Mouse (Mus musculus) stomach, postnatal 0 days (tissue): ENCODE data around the gene Oaz1. TPM values are rescaled to one million over a fixed set of nuclear protein-coding genes. Genes with fewer than 3 reads are reported as not detected.
A peak's percentile ranks its signal among the peaks of the same experiment; 100 is the strongest.

ENCODE experiments used
- ATAC-seq: fragments of 200-750 bp; cut with Nextera tagmentation; 2 replicates; pipeline ENCODE4 v1.8.0; 2017; ENCODE audit not compliant: low FRiP score, low TSS enrichment
- DNase-seq: peaks from one replicate; pipeline ENCODE4 v3.0.0-alpha.2; 2016; ENCODE audit warnings: low spot score
- H3K27ac ChIP-seq: fragments of 300-500 bp; sonication (generic); replicated peaks from 2 replicates; pipeline ENCODE4 v1.5.1; 2014; ENCODE audit warnings: mild to moderate bottlenecking, control low read depth
- H3K27me3 ChIP-seq: fragments of 300-500 bp; sonication (generic); 2 replicates; pipeline ENCODE4 v1.6.1; 2014; ENCODE audit warnings: low read length; ENCODE audit not compliant: control insufficient read depth, insufficient read depth
- H3K36me3 ChIP-seq: fragments of 300-500 bp; sonication (generic); 2 replicates; pipeline ENCODE4 v1.6.1; 2014; ENCODE audit warnings: low read length, mixed read lengths; ENCODE audit not compliant: control insufficient read depth, insufficient read depth
- H3K4me1 ChIP-seq: fragments of 300-500 bp; sonication (generic); replicated peaks from 2 replicates; pipeline ENCODE4 v1.6.1; 2014; ENCODE audit warnings: antibody characterized with exemption; ENCODE audit not compliant: control insufficient read depth, insufficient read depth
- H3K4me2 ChIP-seq: fragments of 300-500 bp; sonication (generic); replicated peaks from 2 replicates; pipeline ENCODE4 v1.6.1; 2014; ENCODE audit warnings: low read depth, mild to moderate bottlenecking, control low read depth, moderate library complexity
- H3K4me3 ChIP-seq: fragments of 300-500 bp; sonication (generic); 2 replicates; pipeline ENCODE4 v1.5.1; 2014; ENCODE audit warnings: low read depth, low read length, control low read depth
- H3K9ac ChIP-seq: fragments of 300-500 bp; sonication (generic); 2 replicates; pipeline ENCODE4 v1.6.1; 2014; ENCODE audit warnings: mild to moderate bottlenecking, low read length, control low read depth, mixed read lengths
- H3K9me3 ChIP-seq: fragments of 300-500 bp; sonication (generic); 2 replicates; pipeline ENCODE4 v1.6.1; 2016; ENCODE audit warnings: low read length; ENCODE audit not compliant: control insufficient read depth
- CTCF ChIP-seq: IDR thresholded peaks from 2 replicates; pipeline ENCODE4 v1.5.1; 2016; ENCODE audit warnings: antibody characterized with exemption, low read depth, mild to moderate bottlenecking, moderate library complexity
- EP300 ChIP-seq: optimal IDR thresholded peaks from 2 replicates; pipeline ENCODE3; 2016; ENCODE audit warnings: antibody characterized with exemption
- WGBS: fragments of 180-500 bp; shearing (Covaris S2); extraction: QIAGEN DNeasy Blood & Tissue Kit; methylation state at CpG from one replicate; pipeline ENCODE4 v1.1.7; 2014; 5-methylcytosine and 5-hydroxymethylcytosine counted together
- polyA plus RNA-seq: library from polyadenylated mRNA; unstranded; fragments of >200 nt; fragmentation: Nextera tagmentation; extraction: Ambion mirVana; gene quantifications from 2 replicates; pipeline ENCODE4 v1.2.1, GENCODE M21; 2015

Oaz1 gene
- polyA plus RNA-seq, 1 experiment from 2014 or later: 1,070 TPM

DNA sequence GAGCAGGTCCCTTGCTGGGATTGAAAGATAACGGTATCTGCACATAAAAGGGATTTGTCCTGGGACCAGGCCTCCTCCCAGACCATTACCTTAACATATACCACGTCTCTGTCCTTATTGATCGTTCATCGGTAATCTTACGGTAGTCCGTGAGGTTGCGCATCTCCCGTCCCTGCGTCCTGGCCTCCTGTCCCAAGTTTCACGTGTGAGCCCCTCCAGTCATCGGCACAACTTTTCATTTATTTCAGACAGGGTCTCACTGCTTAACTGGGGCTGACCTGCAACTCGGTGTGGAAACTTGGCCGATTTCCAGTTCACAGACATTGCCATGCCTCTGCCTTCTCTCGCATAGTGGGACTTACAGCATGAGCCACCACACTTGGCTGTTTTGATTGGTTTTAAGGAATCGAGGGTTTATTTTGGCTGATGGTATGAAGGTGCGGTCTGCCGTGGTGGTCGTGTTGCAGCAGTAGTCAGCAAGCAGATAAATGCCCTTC, 27.3 kb upstream of the Oaz1 start:
- 0% methylated on average over 18 of the region's 18 CpGs for WGBS
- no peaks in the 10 kb centered on the region for H3K9me3 ChIP-seq
- no peak for DNase-seq
- no peak for ATAC-seq
- H3K27ac ChIP-seq: peak overlapping the region; percentile 98
- peak overlapping the region; percentile 84 for H3K4me3 ChIP-seq
- peak overlapping the region; percentile 97 for H3K9ac ChIP-seq
- peaks cover 6% of the 10 kb centered on the region for H3K4me1 ChIP-seq
- no peaks in the 10 kb centered on the region for H3K27me3 ChIP-seq
- peaks cover 36% of the 10 kb centered on the region for H3K36me3 ChIP-seq
- H3K4me2 ChIP-seq: peak overlapping the region; percentile 74
- TF ChIP-seq EP300 (no peak), CTCF (no peak)

DNA sequence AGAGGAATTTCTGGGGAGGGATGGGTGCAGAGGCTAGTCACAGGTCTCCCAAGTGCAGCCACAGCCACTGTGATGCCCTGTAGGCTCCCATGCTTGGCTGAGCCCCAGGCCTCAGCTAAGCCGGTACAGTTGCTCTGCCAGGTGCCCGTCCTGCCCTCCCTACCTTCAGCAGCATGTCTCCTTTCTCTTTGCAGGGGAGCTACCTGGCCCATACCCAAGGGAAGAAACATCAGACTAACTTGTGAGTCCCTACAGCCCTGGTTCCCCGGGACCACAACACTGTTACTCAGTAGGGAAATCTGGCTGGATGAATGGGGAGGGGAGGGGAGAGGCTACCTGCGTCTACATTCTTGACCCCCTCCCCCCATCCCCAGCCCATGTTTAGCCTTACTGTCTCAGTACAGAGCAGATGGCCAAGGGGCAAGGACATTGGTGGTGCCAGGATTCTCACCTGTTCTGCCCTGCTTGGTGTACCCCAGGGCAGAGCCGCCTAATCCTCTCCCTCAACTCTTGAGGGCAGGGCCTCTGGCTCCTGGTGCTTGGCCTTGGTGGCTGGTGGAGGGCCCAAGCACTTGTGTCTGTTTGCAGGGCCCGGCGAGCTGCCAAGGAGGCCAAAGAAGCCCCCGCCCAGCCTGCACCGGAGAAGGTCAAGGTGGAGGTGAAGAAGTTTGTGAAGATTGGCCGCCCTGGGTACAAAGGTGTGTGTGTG, 24.1 kb upstream of the Oaz1 start:
- Histone ChIP-seq H3K27ac (no peak overlapping the region), H3K36me3 (peaks cover 30% of the 10 kb centered on the region), H3K4me1 (0 out of 2 replicates have a peak, but pooled peaks cover 2% of the 10 kb centered on the region), H3K27me3 (no peaks in the 10 kb centered on the region), H3K9ac (no peak overlapping the region), H3K4me2 (no peak overlapping the region), H3K9me3 (no peaks in the 10 kb centered on the region), H3K4me3 (no peak overlapping the region)
- DNase-seq: no peak
- 82% methylated on average over 10 of the region's 10 CpGs for WGBS
- TF ChIP-seq EP300 (no peak), CTCF (no peak)
- no peak for ATAC-seq

DNA sequence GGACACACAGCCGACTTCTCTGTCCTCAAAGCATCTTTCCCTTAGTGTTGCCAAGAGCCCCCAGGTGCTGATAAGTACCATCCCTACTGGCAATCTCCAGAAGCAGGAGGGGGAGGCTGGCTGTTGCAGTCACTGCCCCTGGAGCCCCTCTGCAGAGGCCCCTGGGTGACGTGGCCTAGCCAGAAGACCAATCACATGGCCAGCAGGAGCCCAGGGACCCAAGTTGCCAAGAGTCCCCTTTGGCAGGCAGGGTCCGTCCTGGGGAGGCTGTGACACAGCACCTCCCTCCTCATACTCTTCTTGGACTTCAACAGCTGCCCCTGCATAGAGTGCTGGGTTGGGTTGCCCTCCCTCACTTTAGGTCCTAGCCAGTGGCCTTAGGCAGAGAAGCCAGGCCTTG, 23.5 kb upstream of the Oaz1 start:
- 79% methylated on average over 3 of the region's 3 CpGs for WGBS
- Histone ChIP-seq H3K27ac (no peak overlapping the region), H3K4me2 (no peak overlapping the region), H3K9me3 (no peaks in the 10 kb centered on the region), H3K9ac (no peak overlapping the region), H3K27me3 (no peaks in the 10 kb centered on the region), H3K36me3 (peaks cover 30% of the 10 kb centered on the region), H3K4me1 (0 out of 2 replicates have a peak, but pooled peaks cover 2% of the 10 kb centered on the region), H3K4me3 (no peak overlapping the region)
- ATAC-seq (no peak), DNase-seq (peak; percentile 14)
- TF ChIP-seq EP300 (no peak), CTCF (no peak)

DNA sequence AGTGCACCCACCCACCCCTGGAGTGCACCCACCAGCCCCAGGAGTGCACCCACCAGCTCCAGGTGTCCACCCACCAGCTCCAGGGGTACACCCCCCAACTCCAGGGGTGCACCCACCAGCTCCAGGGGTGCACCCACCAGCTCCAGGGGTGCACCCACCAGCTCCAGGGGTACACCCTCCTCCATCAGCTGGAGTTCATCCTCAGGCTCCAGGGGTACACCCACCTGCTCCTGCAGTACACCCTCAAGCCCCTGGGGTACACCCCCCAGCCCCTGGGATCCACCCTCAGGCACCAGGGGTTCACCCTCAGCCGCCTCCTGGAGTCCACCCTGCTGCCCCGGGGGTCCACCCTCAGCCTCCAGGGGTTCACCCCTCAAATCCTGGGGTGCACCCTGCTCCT, 22.1 kb upstream of the Oaz1 start:
- H3K4me3 ChIP-seq: no peak overlapping the region
- DNase-seq: no peak
- no peak for ATAC-seq
- WGBS: 100% methylated on average over 2 of the region's 2 CpGs
- H3K36me3 ChIP-seq: peaks cover 30% of the 10 kb centered on the region
- no peaks in the 10 kb centered on the region for H3K27me3 ChIP-seq
- H3K4me1 ChIP-seq: 0 out of 2 replicates have a peak, but pooled peaks cover 2% of the 10 kb centered on the region
- H3K9me3 ChIP-seq: no peaks in the 10 kb centered on the region
- no peak for TF ChIP-seq EP300
- TF ChIP-seq CTCF: no peak
- H3K9ac ChIP-seq: no peak overlapping the region
- H3K27ac ChIP-seq: no peak overlapping the region
- no peak overlapping the region for H3K4me2 ChIP-seq

DNA sequence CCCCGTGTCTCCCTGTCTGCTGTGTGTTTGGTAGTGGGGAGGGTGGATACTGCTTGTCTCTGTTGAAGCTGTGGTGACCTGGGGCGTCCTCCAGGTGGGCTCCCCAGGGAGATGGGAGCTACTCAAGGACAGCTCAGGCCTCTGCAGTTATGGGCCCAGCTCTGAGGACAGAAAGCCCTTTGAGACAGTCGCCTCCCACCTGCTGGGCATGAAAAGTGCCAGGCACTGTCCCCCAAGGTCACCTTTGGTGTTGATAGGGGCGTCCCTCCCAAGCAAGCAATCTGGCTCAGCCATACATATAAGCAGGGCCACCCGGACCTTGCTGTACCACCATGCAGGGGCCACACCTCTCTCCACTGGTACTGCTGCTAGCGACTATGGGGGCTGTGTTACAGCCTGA, 21.5 kb upstream of the Oaz1 start, which contains the start of gene Amh:
Gene Amh (plus strand): TSS at position 328 of the 400 bp plus-strand sequence.
- no peak within 1 kb of the TSS for H3K4me3 ChIP-seq
- H3K36me3 ChIP-seq: peaks cover 30% of the 10 kb centered on the region
- no peak for TF ChIP-seq CTCF
- no peaks in the 10 kb centered on the region for H3K9me3 ChIP-seq
- no peaks in the 10 kb centered on the region for H3K27me3 ChIP-seq
- H3K4me1 ChIP-seq: no peaks in the 10 kb centered on the region
- DNase-seq (peak; percentile 19), ATAC-seq (no peak)
- H3K4me2 ChIP-seq: no peak within 1 kb of the TSS
- no peak within 1 kb of the TSS for H3K27ac ChIP-seq
- H3K9ac ChIP-seq: no peak within 1 kb of the TSS
- 63% methylated on average over 6 of the region's 6 CpGs for WGBS

DNA sequence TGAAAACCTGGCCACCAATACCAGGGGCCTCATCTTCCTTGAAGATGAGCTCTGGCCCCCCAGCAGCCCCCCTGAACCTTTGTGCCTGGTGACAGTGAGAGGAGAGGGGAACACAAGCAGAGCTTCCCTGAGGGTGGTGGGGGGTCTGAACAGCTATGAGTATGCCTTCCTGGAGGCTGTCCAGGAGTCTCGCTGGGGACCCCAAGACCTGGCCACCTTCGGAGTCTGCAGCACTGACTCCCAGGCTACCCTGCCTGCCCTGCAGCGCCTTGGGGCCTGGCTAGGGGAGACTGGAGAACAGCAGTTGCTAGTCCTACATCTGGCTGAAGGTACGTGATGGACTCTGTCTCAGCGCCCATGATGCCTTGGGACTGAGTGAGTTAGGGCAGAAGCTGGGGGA, 21.1 kb upstream of the Oaz1 start:
- DNase-seq (peak; percentile 13), ATAC-seq (no peak)
- H3K27ac ChIP-seq: no peak overlapping the region
- H3K9me3 ChIP-seq: no peaks in the 10 kb centered on the region
- peaks cover 30% of the 10 kb centered on the region for H3K36me3 ChIP-seq
- 65% methylated on average over 3 of the region's 5 CpGs for WGBS
- H3K4me3 ChIP-seq: no peak overlapping the region
- H3K9ac ChIP-seq: no peak overlapping the region
- TF ChIP-seq EP300 (no peak), CTCF (no peak)
- H3K27me3 ChIP-seq: no peaks in the 10 kb centered on the region
- no peak overlapping the region for H3K4me2 ChIP-seq
- H3K4me1 ChIP-seq: no peaks in the 10 kb centered on the region
